Mouse (Mus musculus): Measurements from ENCODE around the gene Lrguk.

GRCm38 (mm10) chr6:34099725-34100124 lies 70.5 kb downstream of the Lrguk start:
- TF ChIP-seq EP300 (IDR thresholded peaks at IDR 0.05; ENCODE audit: low read depth in 1 of 2, low read length in 2 of 2) (no peak), KAT2A (conservative IDR thresholded peaks at IDR 0.05; ENCODE audit: low read depth, low read length) (no peak), CTCF (IDR thresholded peaks at IDR 0.05 in 2 of 3, conservative IDR thresholded peaks at IDR 0.05 in 1 of 3; ENCODE audit: control insufficient read depth in 1 of 3, insufficient read depth in 1 of 3, low read depth in 2 of 3, low read length in 3 of 3, poor library complexity in 1 of 3, severe bottlenecking in 1 of 3) (no peak), POLR2A (IDR thresholded peaks at IDR 0.05; ENCODE audit: control insufficient read depth in 1 of 2, insufficient read depth in 1 of 2, low read depth in 1 of 2, low read length in 2 of 2, poor library complexity in 1 of 2) (no peak), POLR2AphosphoS5 (IDR thresholded peaks at IDR 0.05; ENCODE audit: borderline replicate concordance, low read depth, low read length) (no peak), GABPA (IDR thresholded peaks at IDR 0.05; ENCODE audit: low read depth, low read length) (no peak), CHD2 (IDR thresholded peaks at IDR 0.05; ENCODE audit: low read length) (no peak), ZNF384 (IDR thresholded peaks at IDR 0.05; ENCODE audit: low read depth, low read length) (no peak), GATA1 (IDR thresholded peaks at IDR 0.05; ENCODE audit: low read depth, low read length) (no peak), MAX (IDR thresholded peaks at IDR 0.05; ENCODE audit: low read length) (no peak), UBTF (IDR thresholded peaks at IDR 0.05; ENCODE audit: borderline replicate concordance, insufficient read depth, low read depth, low read length) (no peak), MAFK (IDR thresholded peaks at IDR 0.05; ENCODE audit: borderline replicate concordance, low read depth, low read length) (no peak), BHLHE40 (IDR thresholded peaks at IDR 0.05; ENCODE audit: borderline replicate concordance, low read depth, low read length) (no peak), MYC (IDR thresholded peaks at IDR 0.05; ENCODE audit: low read depth, low read length) (no peak)
